Mouse (Mus musculus) limb, embryonic 13.5 days (tissue): ENCODE measurements around the gene Spdef. TPM values are rescaled to one million over a fixed set of nuclear protein-coding genes. Genes with fewer than 3 reads are reported as not detected.

Source experiments
- ATAC-seq: fragments of 200-750 bp; cut with Nextera tagmentation; 2 replicates; pipeline ENCODE4 v1.8.0; 2017; ENCODE audit warnings: low read depth, moderate number of reproducible peaks, moderate TSS enrichment; ENCODE audit not compliant: low FRiP score
- H3K27ac ChIP-seq: fragments of 300-500 bp; sonication (generic); 2 replicates; pipeline ENCODE4 v1.5.1; 2015; ENCODE audit warnings: inconsistent platforms, mild to moderate bottlenecking, moderate library complexity
- H3K27me3 ChIP-seq: fragments of 300-500 bp; sonication (generic); 2 replicates; pipeline ENCODE4 v1.6.1; 2015; ENCODE audit warnings: mild to moderate bottlenecking, inconsistent platforms
- H3K36me3 ChIP-seq: fragments of 300-500 bp; sonication (generic); 2 replicates; pipeline ENCODE4 v1.6.1; 2015; ENCODE audit warnings: inconsistent platforms, mild to moderate bottlenecking, moderate library complexity
- H3K4me1 ChIP-seq: fragments of 300-500 bp; sonication (generic); 2 replicates; pipeline ENCODE4 v1.6.1; 2015; ENCODE audit warnings: inconsistent platforms
- H3K4me2 ChIP-seq: fragments of 300-500 bp; sonication (generic); replicated peaks from 2 replicates; pipeline ENCODE4 v1.6.1; 2015; ENCODE audit warnings: inconsistent platforms, mild to moderate bottlenecking, moderate library complexity
- H3K4me3 ChIP-seq: fragments of 300-500 bp; sonication (generic); 2 replicates; pipeline ENCODE4 v1.5.1; 2015; ENCODE audit warnings: moderate library complexity, mild to moderate bottlenecking, inconsistent platforms
- H3K9ac ChIP-seq: fragments of 300-500 bp; sonication (generic); 2 replicates; pipeline ENCODE4 v1.6.1; 2015; ENCODE audit warnings: mild to moderate bottlenecking, inconsistent platforms
- H3K9me3 ChIP-seq: fragments of 300-500 bp; sonication (generic); 2 replicates; pipeline ENCODE4 v1.6.1; 2016; ENCODE audit warnings: inconsistent platforms
- WGBS: fragments of 180-500 bp; shearing (Covaris S2); methylation state at CpG from one replicate; pipeline ENCODE4 v1.1.7; 2015; 5-methylcytosine and 5-hydroxymethylcytosine counted together
- polyA plus RNA-seq: library from polyadenylated mRNA; unstranded; fragments of >200 nt; fragmentation: Nextera tagmentation; extraction: Ambion mirVana; gene quantifications from 2 replicates; pipeline ENCODE4 v1.2.1, GENCODE M21; 2015

The Spdef gene
- polyA plus RNA-seq, 1 experiment from 2014 or later: 0.17 TPM

GRCm38 (mm10) chr17:27751314-27752202 lies 22.8 kb upstream of the Spdef start:
- no peak for ATAC-seq
- no peak overlapping the region for H3K9ac ChIP-seq
- 86% methylated on average over 8 of the region's 8 CpGs for WGBS
- H3K4me3 ChIP-seq: no peak overlapping the region
- no peaks in the 10 kb centered on the region for H3K27me3 ChIP-seq
- peaks cover 5% of the 10 kb centered on the region for H3K4me1 ChIP-seq
- H3K27ac ChIP-seq: no peak overlapping the region
- no peaks in the 10 kb centered on the region for H3K9me3 ChIP-seq
- peaks cover 47% of the 10 kb centered on the region for H3K36me3 ChIP-seq
- no peak overlapping the region for H3K4me2 ChIP-seq

GRCm38 (mm10) chr17:27750451-27750942 lies 21.7 kb upstream of the Spdef start:
- no peaks in the 10 kb centered on the region for H3K9me3 ChIP-seq
- peaks cover 9% of the 10 kb centered on the region for H3K4me1 ChIP-seq
- H3K27me3 ChIP-seq: no peaks in the 10 kb centered on the region
- no peak overlapping the region for H3K4me3 ChIP-seq
- no peak overlapping the region for H3K4me2 ChIP-seq
- H3K9ac ChIP-seq: no peak overlapping the region
- WGBS: 91% methylated on average over 6 of the region's 6 CpGs
- ATAC-seq: no peak
- no peak overlapping the region for H3K27ac ChIP-seq
- peaks cover 40% of the 10 kb centered on the region for H3K36me3 ChIP-seq

- no peak overlapping the region for H3K9ac ChIP-seq
- ATAC-seq: no peak
- no peaks in the 10 kb centered on the region for H3K27me3 ChIP-seq
- H3K4me2 ChIP-seq: no peak overlapping the region
- H3K36me3 ChIP-seq: peaks cover 27% of the 10 kb centered on the region
- H3K9me3 ChIP-seq: no peaks in the 10 kb centered on the region
- H3K4me1 ChIP-seq: peaks cover 9% of the 10 kb centered on the region
- no peak overlapping the region for H3K27ac ChIP-seq
- 87% methylated on average over 2 of the region's 2 CpGs for WGBS
- no peak overlapping the region for H3K4me3 ChIP-seq
These were observed 19.4 kb upstream of the Spdef start for GRCm38 (mm10) chr17:27748123-27748522.

GRCm38 (mm10) chr17:27746446-27746845 lies 17.7 kb upstream of the Spdef start:
- Histone ChIP-seq H3K4me1 (peaks cover 9% of the 10 kb centered on the region), H3K4me2 (no peak overlapping the region), H3K9me3 (no peaks in the 10 kb centered on the region), H3K9ac (no peak overlapping the region; the same call in 1 of the 2 replicates), H3K27me3 (no peaks in the 10 kb centered on the region), H3K36me3 (peaks cover 10% of the 10 kb centered on the region; the same call in 1 of the 2 replicates), H3K4me3 (no peak overlapping the region), H3K27ac (no peak overlapping the region)
- no peak for ATAC-seq
- WGBS: 60% methylated on average over 4 of the region's 4 CpGs

GRCm38 (mm10) chr17:27740961-27741360 lies 12.2 kb upstream of the Spdef start:
- Histone ChIP-seq H3K27me3 (no peaks in the 10 kb centered on the region), H3K9me3 (no peaks in the 10 kb centered on the region), H3K9ac (no peak overlapping the region), H3K27ac (no peak overlapping the region), H3K4me3 (no peak overlapping the region), H3K36me3 (no peaks in the 10 kb centered on the region), H3K4me2 (no peak overlapping the region), H3K4me1 (no peaks in the 10 kb centered on the region)
- ATAC-seq: no peak
- WGBS: 83% methylated on average over 6 of the region's 6 CpGs

- H3K9me3 ChIP-seq: no peaks in the 10 kb centered on the region
- no peaks in the 10 kb centered on the region for H3K27me3 ChIP-seq
- H3K4me1 ChIP-seq: 0 out of 2 replicates have a peak, but pooled peaks cover 5% of the 10 kb centered on the region
- H3K4me2 ChIP-seq: no peak overlapping the region
- H3K4me3 ChIP-seq: no peak overlapping the region
- no peaks in the 10 kb centered on the region for H3K36me3 ChIP-seq
- ATAC-seq: no peak
- peak overlapping the region; percentile 10; the same call in 1 of the 2 replicates for H3K9ac ChIP-seq
- WGBS: 26% methylated on average over 12 of the region's 13 CpGs
- no peak overlapping the region for H3K27ac ChIP-seq
These were observed 5.8 kb upstream of the Spdef start for GRCm38 (mm10) chr17:27734344-27735073.

GRCm38 (mm10) chr17:27732694-27733093 lies 3.9 kb upstream of the Spdef start:
- H3K4me1 ChIP-seq: 0 out of 2 replicates have a peak, but pooled peaks cover 7% of the 10 kb centered on the region
- no peaks in the 10 kb centered on the region for H3K9me3 ChIP-seq
- no peak overlapping the region for H3K4me2 ChIP-seq
- H3K27me3 ChIP-seq: no peaks in the 10 kb centered on the region
- ATAC-seq: no peak
- no peak overlapping the region for H3K27ac ChIP-seq
- WGBS: 84% methylated on average over 3 of the region's 3 CpGs
- no peaks in the 10 kb centered on the region for H3K36me3 ChIP-seq
- no peak overlapping the region for H3K9ac ChIP-seq
- H3K4me3 ChIP-seq: no peak overlapping the region

- H3K4me2 ChIP-seq: no peak overlapping the region
- no peak overlapping the region for H3K4me3 ChIP-seq
- H3K27ac ChIP-seq: no peak overlapping the region
- no peaks in the 10 kb centered on the region for H3K27me3 ChIP-seq
- no peaks in the 10 kb centered on the region for H3K9me3 ChIP-seq
- H3K4me1 ChIP-seq: 0 out of 2 replicates have a peak, but pooled peaks cover 7% of the 10 kb centered on the region
- 72% methylated on average over 5 of the region's 5 CpGs for WGBS
- no peak for ATAC-seq
- no peaks in the 10 kb centered on the region for H3K36me3 ChIP-seq
- no peak overlapping the region for H3K9ac ChIP-seq
These were observed 3.4 kb upstream of the Spdef start for GRCm38 (mm10) chr17:27732152-27732551.

- Histone ChIP-seq H3K36me3 (no peaks in the 10 kb centered on the region), H3K9ac (0 out of 2 replicates have a peak overlapping the region, but pooled peaks have one; percentile 8), H3K4me2 (no peak overlapping the region), H3K4me1 (peaks cover 26% of the 10 kb centered on the region), H3K27me3 (no peaks in the 10 kb centered on the region), H3K9me3 (no peaks in the 10 kb centered on the region), H3K27ac (no peak overlapping the region), H3K4me3 (no peak overlapping the region)
- 20% methylated on average over 6 of the region's 7 CpGs for WGBS
- ATAC-seq: no peak
These were observed 2.2 kb downstream of the Spdef start for GRCm38 (mm10) chr17:27726527-27726926.

GRCm38 (mm10) chr17:27725412-27725811 lies 3.3 kb downstream of the Spdef start:
- no peak for ATAC-seq
- Histone ChIP-seq H3K4me1 (peaks cover 26% of the 10 kb centered on the region), H3K9ac (no peak overlapping the region), H3K27me3 (no peaks in the 10 kb centered on the region), H3K4me2 (peak overlapping the region; percentile 16; the same call in 1 of the 2 replicates), H3K9me3 (no peaks in the 10 kb centered on the region), H3K36me3 (no peaks in the 10 kb centered on the region), H3K27ac (no peak overlapping the region), H3K4me3 (no peak overlapping the region)
- 13% methylated on average over 10 of the region's 10 CpGs for WGBS

GRCm38 (mm10) chr17:27725011-27725410 lies 3.7 kb downstream of the Spdef start:
- no peak overlapping the region for H3K27ac ChIP-seq
- ATAC-seq: no peak
- no peaks in the 10 kb centered on the region for H3K36me3 ChIP-seq
- H3K4me2 ChIP-seq: peak overlapping the region; percentile 16; the same call in 1 of the 2 replicates
- H3K4me3 ChIP-seq: no peak overlapping the region
- 45% methylated on average over 10 of the region's 10 CpGs for WGBS
- no peaks in the 10 kb centered on the region for H3K9me3 ChIP-seq
- H3K4me1 ChIP-seq: peaks cover 26% of the 10 kb centered on the region
- no peaks in the 10 kb centered on the region for H3K27me3 ChIP-seq
- H3K9ac ChIP-seq: no peak overlapping the region

GRCm38 (mm10) chr17:27724327-27724726 lies 4.4 kb downstream of the Spdef start:
- H3K9ac ChIP-seq: no peak overlapping the region
- no peak for ATAC-seq
- no peak overlapping the region for H3K4me3 ChIP-seq
- no peaks in the 10 kb centered on the region for H3K9me3 ChIP-seq
- no peak overlapping the region for H3K4me2 ChIP-seq
- no peak overlapping the region for H3K27ac ChIP-seq
- 18% methylated on average over 3 of the region's 3 CpGs for WGBS
- H3K4me1 ChIP-seq: peaks cover 26% of the 10 kb centered on the region
- H3K36me3 ChIP-seq: no peaks in the 10 kb centered on the region
- no peaks in the 10 kb centered on the region for H3K27me3 ChIP-seq
